11 mouse cellular contexts compared by ENCODE assay signal in genomic region chr6:120191396-120192170, GRCm38 (mm10).
DNase-seq lines count a peak whose midpoint lies in the region; ATAC-seq and TF ChIP-seq lines count a peak whose summit lies in the region.
"Had no signal": no experiment of that assay in that cellular context is flagged by ENCODE, and none has a peak within 500 bp of the region (broad histone marks: within the 10 kb centered on the region; RNA-seq: fewer than 3 reads in every experiment).

No protein-coding gene starts in this region.

- 52% methylated on average over 7 of the region's 7 CpGs for WGBS in forebrain, embryonic 12.5 days
- WGBS in forebrain, postnatal 0 days: 55% methylated on average over 7 of the region's 7 CpGs
- 57% methylated on average over 7 of the region's 7 CpGs for WGBS in lung, embryonic 16.5 days

- no peak overlapping the region for H3ac ChIP-seq in myocyte (ENCODE audit: control insufficient read depth, insufficient read length)

- H3K27ac ChIP-seq in forebrain, embryonic 12.5 days: no peak overlapping the region
- no peak overlapping the region for H3K27ac ChIP-seq in forebrain, postnatal 0 days (ENCODE audit: low read depth, low read length)
- H3K27ac ChIP-seq in lung, embryonic 16.5 days (ENCODE audit: low read length): no peak overlapping the region
- H3K27ac ChIP-seq in embryonic fibroblast, embryonic 13.5 days (ENCODE audit: insufficient read depth, low read length): peak overlapping the region; percentile 93
- H3K27ac ChIP-seq: midbrain, embryonic 12.5 days had no signal

- no peaks in the 10 kb centered on the region for H3K9me3 ChIP-seq in forebrain, embryonic 12.5 days
- H3K9me3 ChIP-seq in forebrain, postnatal 0 days (ENCODE audit: low read length): no peaks in the 10 kb centered on the region
- no peaks in the 10 kb centered on the region for H3K9me3 ChIP-seq in lung, embryonic 16.5 days (ENCODE audit: control insufficient read depth, low read length)
- H3K9me3 ChIP-seq: midbrain, embryonic 12.5 days had no signal

- H3K79me2 ChIP-seq in myocyte (ENCODE audit: control insufficient read depth, insufficient read depth): no peaks in the 10 kb centered on the region

- H3K4me2 ChIP-seq in forebrain, embryonic 12.5 days: peak overlapping the region; percentile 4; the same call in 1 of the 2 replicates
- H3K4me2 ChIP-seq in forebrain, postnatal 0 days (ENCODE audit: low read depth): no peak overlapping the region
- H3K4me2 ChIP-seq in lung, embryonic 16.5 days (ENCODE audit: low read depth, low read length): no peak overlapping the region
- peak overlapping the region; percentile 79 for H3K4me2 ChIP-seq in myocyte (ENCODE audit: low read depth)
- H3K4me2 ChIP-seq: midbrain, embryonic 12.5 days had no signal

- no peaks in the 10 kb centered on the region for H3K36me3 ChIP-seq in forebrain, embryonic 12.5 days (replicated peaks)
- no peaks in the 10 kb centered on the region for H3K36me3 ChIP-seq in forebrain, postnatal 0 days (ENCODE audit: insufficient read depth)
- no peaks in the 10 kb centered on the region for H3K36me3 ChIP-seq in lung, embryonic 16.5 days (ENCODE audit: control insufficient read depth, insufficient read depth, low read length)
- H3K36me3 ChIP-seq in myocyte (ENCODE audit: control insufficient read depth, insufficient read depth): no peaks in the 10 kb centered on the region
- H3K36me3 ChIP-seq: midbrain, embryonic 12.5 days had no signal

- H3K4me1 ChIP-seq in forebrain, embryonic 12.5 days: peaks cover 34% of the 10 kb centered on the region
- no peaks in the 10 kb centered on the region for H3K4me1 ChIP-seq in forebrain, postnatal 0 days (ENCODE audit: insufficient read depth)
- H3K4me1 ChIP-seq in lung, embryonic 16.5 days (replicated peaks; ENCODE audit: control insufficient read depth, insufficient read depth, low read length): peaks cover 32% of the 10 kb centered on the region
- peaks cover 12% of the 10 kb centered on the region for H3K4me1 ChIP-seq in embryonic fibroblast, embryonic 13.5 days (ENCODE audit: control insufficient read depth, insufficient read depth, low read length)

- peaks cover 18% of the 10 kb centered on the region; the same call in 1 of the 2 replicates for H3K27me3 ChIP-seq in forebrain, embryonic 12.5 days
- no peaks in the 10 kb centered on the region for H3K27me3 ChIP-seq in forebrain, postnatal 0 days (ENCODE audit: insufficient read depth, low read length)
- H3K27me3 ChIP-seq in lung, embryonic 16.5 days (ENCODE audit: control insufficient read depth, insufficient read depth, low read depth, low read length): no peaks in the 10 kb centered on the region
- H3K27me3 ChIP-seq in myocyte (ENCODE audit: control insufficient read depth, insufficient read depth, insufficient read length): no peaks in the 10 kb centered on the region

- DNase-seq in forebrain, postnatal 0 days: no peak
- DNase-seq in lung, postnatal 25 days (ENCODE audit: low spot score): no peak
- DNase-seq in frontal cortex, postnatal 14 days (ENCODE audit: low spot score in 2 of 2): no peak
- no peak for DNase-seq in lung, postnatal 4 days

- H3K9ac ChIP-seq in forebrain, embryonic 12.5 days: 0 out of 2 replicates have a peak overlapping the region, but pooled peaks have one; percentile 0
- no peak overlapping the region for H3K9ac ChIP-seq in forebrain, postnatal 0 days
- H3K9ac ChIP-seq in lung, embryonic 16.5 days (ENCODE audit: low read length): peak overlapping the region; percentile 50; the same call in 1 of the 2 replicates
- H3K9ac ChIP-seq: midbrain, embryonic 12.5 days had no signal

- no peak for TF ChIP-seq CTCF in forebrain, postnatal 0 days (IDR thresholded peaks at IDR 0.05; ENCODE audit: low read depth)
- TF ChIP-seq CTCF in embryonic fibroblast, embryonic 13.5 days (IDR thresholded peaks at IDR 0.05; ENCODE audit: borderline replicate concordance, insufficient read depth, low read length): no peak

- ATAC-seq in forebrain, embryonic 12.5 days (ENCODE audit: low FRiP score): no peak
- no peak for ATAC-seq in forebrain, postnatal 0 days
- no peak for ATAC-seq in lung, embryonic 16.5 days (ENCODE audit: low read depth)
- ATAC-seq: CD4-positive, CD25-positive, alpha-beta regulatory T cell, adult 4 months; inflammation-experienced regulatory T-cells, adult 6 months had no signal

- H3K4me3 ChIP-seq in forebrain, embryonic 12.5 days (replicated peaks): no peak overlapping the region
- no peak overlapping the region for H3K4me3 ChIP-seq in forebrain, postnatal 0 days (ENCODE audit: low read depth, low read length)
- H3K4me3 ChIP-seq in lung, embryonic 16.5 days (ENCODE audit: low read length): no peak overlapping the region
- no peak overlapping the region for H3K4me3 ChIP-seq in embryonic fibroblast, embryonic 13.5 days (ENCODE audit: insufficient read depth, low read length)
- H3K4me3 ChIP-seq in myocyte: peak overlapping the region; percentile 23
- H3K4me3 ChIP-seq: midbrain, embryonic 12.5 days had no signal

- no peak; the same call in 1 of the 2 replicates for TF ChIP-seq POLR2A in embryonic fibroblast, embryonic 13.5 days (IDR thresholded peaks at IDR 0.05; ENCODE audit: low read depth, low read length)
- no peak for TF ChIP-seq POLR2A in myocyte (IDR thresholded peaks at IDR 0.05; ENCODE audit: insufficient read length, low read depth)

TF ChIP-seq in myocyte, 11 proteins besides CTCF, POLR2A, EP300 and RAD21:
- TF ChIP-seq POLR2AphosphoS2 (IDR thresholded peaks at IDR 0.05; ENCODE audit: insufficient read length, low read depth): no peak
- no peak for TF ChIP-seq SRF (IDR thresholded peaks at IDR 0.05; ENCODE audit: control insufficient read depth, insufficient read length, low read depth)
- TF ChIP-seq E2F4 (IDR thresholded peaks at IDR 0.05; ENCODE audit: insufficient read depth): no peak
- TF ChIP-seq CEBPB (IDR thresholded peaks at IDR 0.05; ENCODE audit: insufficient read depth, poor library complexity, severe bottlenecking): no peak

Comparison
In these comparisons a context has a peak if more than half of its experiments do, and no peak if none do; other contexts are left out.
1. H3K4me2 ChIP-seq: peak in forebrain, embryonic 12.5 days (single experiment) and myocyte (single experiment); none in forebrain, postnatal 0 days (single experiment) and lung, embryonic 16.5 days (single experiment).